Mouse (Mus musculus) cerebellum, adult 11 months (tissue): ENCODE results near the gene Prpf8.

Experiments
- DNase-seq: peaks from one replicate; pipeline ENCODE4 v3.0.0; 2022

Prpf8 gene

DNA sequence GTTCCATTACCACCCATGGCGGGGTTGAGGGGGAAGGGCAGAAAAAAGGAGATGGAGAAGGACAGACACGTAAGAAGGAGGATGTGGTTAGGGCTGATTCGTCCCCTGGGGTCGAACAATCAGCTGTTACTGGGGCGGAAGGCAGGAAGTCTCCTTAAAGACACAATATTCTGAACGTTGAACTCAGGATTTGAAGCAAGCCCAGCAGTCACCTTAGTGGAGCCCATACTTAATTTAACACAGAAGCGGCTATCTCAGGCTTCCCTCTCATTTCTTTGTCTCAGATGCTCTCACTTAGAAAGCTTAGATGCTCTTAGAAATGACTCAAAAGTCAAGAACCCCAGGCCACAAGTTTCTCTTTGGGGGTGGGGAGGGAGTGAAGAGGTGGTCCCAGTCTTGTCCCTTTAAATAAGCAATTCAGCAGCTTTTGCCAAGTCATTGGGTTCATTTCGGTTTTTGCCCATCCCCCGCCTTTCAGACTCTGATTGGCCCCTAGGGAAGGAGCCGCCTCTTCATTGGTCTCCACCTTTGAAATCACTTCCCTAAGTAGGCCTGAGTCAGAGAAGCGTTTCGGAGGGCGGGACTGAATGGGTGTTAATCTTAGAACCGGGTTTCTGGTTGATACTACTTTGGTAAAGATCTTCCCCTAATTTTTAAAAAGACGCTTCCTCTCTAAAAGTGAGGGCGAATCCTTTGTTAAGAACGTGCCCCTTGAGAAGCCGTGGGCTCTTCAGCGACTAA is 26.3 kb upstream of the Prpf8 start:
- peak; percentile 86 for DNase-seq

DNA sequence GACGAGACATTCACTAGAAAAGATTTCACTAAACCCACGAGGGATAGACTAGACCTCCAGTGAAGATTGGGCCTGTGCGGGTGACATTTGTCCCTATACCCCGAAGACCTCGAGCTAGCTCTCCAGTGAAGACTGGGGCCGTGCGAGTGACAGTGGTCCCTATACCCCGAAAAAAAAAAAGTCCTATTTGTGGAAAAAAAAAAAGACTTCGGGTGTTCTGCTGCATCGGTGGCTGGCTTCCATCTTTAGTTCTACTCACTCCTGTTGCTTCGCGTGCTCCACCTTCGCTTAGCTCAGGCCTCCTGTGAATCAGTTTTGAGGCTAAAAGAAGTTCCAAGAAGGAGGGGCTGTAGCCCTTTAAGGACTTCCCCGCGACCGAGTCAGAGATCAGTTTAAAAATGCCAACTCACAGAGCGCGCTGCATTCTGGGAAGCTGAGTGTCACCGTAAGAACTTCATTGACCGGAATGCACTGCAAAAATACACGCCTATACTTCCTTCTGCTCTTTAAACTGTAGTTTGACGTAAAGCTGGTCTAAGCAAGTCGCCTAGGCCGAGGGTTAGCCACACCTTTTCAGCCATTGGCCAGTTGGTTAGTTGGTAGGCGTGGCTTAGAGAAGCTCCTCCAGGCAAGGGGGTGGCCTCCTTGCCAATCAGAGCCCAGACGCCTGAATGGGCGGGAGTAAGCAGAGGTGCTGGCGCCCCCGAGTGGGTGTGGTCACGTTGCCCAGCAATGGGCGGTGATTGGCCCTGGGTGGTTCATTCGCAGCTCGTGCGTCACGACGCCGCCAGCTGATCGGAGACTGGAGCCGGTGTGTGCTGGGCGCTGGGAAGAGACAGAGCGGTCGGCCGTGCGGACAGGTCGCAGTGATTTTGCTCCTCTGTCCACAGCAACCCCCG is 25.5 kb upstream of the Prpf8 start, which contains the start of gene Tlcd2:
Gene Tlcd2 (plus strand): TSS at position 872 of the 899 bp plus-strand sequence.
- DNase-seq: peak; percentile 100

DNA sequence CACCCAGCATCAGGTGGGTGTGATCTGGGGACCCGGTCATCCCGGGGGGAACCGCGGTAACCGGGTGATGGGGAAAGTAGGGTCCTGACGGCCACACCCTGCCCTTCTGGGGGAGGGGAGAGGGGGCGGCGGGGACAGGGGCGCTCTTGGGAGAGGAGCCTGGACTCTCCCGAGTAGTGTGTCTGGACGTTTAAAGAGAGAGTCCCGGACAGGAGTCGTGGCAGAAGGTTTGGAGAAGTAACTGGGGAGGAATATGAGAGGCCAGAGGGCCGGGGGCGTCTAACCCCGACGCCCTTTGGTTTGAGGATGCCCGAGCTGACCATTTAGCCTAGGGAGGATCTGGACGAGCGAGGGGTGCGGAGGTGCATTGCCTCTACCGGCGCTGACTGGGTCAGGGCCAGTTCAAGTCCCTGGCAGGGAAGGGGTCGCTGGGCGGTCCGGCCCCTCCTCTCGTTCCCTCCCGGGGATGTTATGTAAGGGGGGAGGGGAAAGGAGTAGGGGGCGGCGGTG is 24.8 kb upstream of the Prpf8 start:
- DNase-seq: no peak

DNA sequence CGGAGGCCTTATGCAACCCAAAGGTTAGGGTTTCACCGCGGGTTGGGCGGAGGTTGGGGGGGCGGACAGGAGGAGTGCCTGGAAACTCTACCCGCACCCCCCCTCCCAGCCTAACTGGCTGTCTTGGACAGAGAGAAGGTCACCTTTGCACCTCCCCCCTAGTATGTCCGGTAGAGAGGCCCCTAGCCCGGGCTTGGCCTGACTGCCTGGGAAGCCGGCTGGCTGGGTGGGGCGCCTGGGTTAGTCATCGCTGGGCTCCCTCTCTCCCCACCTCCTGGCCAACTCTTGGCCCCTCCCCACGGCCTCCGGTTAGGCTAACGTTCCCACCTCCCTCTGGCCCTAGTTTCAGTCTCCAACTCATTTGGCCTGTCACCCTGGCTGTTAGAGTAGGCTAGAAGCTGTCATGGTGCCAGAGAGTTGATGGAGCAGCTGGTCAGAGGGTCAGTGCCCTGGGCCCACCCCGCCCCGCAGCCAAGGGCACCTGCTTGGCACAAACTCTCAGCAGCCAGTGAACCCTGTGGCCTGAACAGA is 24.3 kb upstream of the Prpf8 start:
- DNase-seq: peak; percentile 66

DNA sequence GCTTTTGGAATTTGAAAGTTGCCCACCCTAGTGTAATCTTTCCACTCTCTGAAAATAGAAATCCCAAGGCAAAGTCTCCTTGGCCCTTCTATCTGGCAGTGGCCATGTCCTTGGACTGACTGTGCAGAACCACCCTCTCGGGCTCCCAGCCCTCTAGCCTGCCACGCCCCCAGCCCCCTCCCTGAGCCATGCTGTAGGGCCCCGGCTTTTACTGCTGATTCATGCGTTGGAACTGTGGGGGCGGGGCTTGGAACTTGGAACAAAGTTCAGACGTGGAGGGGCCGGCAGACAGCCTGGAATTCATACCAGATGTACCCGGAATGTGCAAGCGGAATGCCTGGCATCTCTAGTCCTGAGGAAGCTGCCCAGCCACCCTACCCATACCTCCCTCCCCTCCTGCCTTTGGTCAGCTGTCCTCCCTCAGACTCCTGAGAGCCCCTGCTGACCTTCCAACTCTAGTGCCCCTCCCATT is 23.7 kb upstream of the Prpf8 start:
- peak; percentile 60 for DNase-seq

DNA sequence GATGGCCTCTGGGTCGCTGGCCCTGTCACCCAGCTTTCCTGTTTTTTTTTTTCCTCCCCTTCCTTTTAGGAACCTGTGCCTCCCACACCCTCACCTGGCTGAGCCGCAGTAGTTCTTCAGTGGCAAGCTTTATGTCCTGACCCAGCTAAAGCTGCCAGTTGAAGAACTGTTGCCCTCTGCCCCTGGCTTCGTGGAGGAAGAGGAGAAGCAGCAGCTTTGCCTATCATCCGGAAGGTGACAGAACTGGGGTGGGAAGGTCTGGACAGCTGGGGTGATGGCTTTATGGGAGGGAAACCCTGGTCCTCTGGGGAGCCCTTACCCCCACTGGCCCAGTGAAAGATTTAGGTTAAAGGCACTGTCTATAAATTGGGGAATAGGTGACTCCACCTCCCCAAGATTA is 23.0 kb upstream of the Prpf8 start:
- DNase-seq: no peak

DNA sequence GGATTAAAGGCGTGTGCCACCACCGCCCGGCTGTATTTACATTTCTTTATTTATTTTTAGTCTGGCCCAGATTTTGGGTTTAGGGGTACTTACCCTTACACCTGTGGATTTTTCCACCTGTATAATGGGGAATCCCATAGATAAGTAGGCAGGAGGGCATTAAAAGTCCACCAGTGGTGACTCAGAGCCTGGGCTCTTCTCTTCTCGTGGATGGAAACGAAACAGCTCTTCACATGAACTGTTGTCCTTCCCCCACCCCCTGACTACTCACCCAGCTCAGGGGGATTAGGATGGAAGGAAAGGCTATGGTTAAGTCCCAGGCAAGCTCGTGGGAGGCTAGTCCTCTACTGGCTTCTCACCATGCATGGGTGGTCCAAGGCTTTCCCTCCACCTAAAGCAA is 22.2 kb upstream of the Prpf8 start:
- no peak for DNase-seq

DNA sequence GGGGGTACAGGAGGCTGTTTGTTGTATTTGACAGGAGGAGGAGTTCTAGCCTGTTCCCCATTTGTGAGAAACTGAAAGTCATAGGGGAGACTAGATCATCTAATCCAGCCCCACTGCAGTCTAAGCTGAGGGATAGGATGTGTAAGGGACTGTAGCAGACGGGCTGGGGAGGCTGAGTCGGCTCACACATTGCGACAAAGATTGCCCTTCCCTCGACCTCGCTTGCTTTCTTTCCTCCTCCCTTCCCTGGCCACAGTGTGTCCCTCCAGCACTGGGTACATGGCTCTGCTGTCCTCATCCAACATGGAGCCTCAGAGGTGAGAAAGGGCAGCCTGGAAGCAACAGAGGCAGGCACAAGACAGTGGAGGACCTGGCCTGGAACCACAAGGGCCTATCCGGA is 21.6 kb upstream of the Prpf8 start:
- DNase-seq: no peak

DNA sequence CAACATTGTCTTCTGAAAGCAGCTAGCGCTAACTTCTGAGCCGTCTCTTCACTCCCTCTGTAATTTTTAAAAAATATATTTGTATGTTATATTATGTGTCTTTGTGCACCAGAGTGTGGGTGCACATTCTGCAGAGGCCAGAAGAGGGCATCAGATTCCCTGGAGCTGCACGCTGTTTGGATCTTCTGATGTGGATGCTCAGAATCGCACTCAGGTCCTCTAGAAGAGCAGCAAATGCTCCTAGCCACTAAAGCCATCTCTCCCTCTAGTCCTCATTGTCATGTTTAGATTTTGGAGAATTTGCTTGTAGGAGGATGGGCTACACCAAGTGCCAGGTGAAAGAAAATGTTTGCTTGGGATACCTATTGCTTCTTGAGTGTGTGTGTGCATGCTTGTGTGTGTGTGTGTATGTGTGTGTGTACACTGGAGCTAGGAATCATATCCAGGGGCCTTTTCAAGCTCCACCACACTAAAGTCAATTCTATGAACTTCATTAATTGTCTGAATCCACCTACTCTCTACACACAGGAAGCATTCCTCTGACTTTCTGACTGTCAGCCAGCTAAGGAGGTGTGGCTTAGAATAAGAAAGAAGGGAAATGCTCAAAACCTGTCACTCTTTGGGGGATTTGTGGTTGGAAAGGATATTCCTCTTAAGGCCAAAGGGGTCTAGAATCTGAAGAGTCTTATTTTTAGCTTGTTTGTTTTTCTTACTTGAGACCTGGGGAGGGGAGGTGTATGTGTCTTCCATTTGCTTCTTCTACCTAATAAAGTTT is 19.7 kb upstream of the Prpf8 start:
- DNase-seq: no peak

DNA sequence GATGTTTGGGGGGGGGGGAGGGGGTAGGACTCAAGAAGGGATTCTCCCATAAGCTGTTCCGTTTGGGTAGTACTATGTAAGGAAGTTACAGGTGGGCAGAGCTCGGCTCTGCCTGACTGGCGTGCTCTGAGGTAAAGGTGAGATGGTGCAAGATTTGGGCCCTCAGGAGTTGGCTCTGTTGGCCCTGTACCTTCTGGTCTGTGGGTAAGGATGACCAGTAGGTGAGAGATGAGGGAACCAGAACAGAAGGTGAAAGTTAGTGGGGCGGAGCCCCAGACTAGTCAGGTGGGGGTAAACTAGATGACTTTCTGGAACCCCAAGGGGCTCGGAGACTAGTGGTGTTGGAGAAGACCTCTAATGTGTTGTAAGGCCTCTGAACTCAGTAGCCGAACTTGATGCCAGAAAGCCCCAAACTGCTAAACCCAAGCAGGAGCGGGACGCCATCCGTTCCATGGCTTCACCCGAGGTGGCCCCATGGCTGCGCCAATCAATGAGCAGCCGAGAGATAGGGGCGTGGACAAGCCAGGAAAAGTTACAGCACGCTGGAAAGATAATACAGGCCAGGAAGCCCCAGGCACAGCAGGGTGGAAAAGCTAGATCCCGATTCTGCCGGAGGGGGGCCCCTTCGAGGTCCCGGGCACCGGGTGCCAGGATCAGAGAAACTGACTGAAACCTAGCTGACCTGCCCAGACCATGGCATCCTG is 19.0 kb upstream of the Prpf8 start:
- no peak for DNase-seq

DNA sequence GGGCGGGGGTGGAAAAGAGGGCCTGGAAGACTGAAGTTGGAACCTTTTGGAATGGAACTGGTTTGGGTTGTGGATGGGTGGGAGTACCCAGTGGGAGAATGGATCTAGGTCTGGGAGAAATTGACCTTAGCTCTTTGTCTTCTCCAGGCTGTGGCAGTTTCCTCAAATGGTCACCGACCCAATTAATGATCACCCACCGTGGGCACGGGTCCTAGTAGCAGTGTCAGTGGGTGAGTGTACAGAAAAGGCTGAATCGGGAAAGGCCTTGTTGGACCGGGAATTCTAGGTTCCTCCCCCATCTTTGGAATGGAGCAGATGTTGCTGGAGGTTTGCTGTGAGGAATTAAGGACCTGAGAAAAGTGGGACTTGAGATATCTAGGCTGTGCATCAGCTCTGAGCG is 18.2 kb upstream of the Prpf8 start:
- DNase-seq: no peak

DNA sequence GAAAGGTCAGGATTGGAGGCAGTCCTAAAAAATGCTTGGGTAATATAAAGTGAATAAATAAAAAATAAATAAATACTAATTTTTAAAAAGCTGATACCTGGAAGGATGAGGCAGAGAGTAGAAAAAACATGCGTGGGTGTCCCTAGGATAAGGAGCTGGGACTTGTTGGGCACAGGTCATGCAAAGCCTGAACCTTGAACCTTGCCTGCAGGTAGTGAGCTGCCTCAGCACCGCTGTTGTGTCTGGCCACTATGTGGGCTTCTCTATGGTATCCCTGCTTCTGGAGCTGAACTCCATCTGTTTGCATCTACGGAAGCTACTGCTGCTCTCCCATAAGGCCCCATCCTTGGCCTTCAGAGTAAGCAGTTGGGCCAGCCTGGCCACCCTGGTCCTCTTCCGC is 17.4 kb upstream of the Prpf8 start:
- no peak for DNase-seq

DNA sequence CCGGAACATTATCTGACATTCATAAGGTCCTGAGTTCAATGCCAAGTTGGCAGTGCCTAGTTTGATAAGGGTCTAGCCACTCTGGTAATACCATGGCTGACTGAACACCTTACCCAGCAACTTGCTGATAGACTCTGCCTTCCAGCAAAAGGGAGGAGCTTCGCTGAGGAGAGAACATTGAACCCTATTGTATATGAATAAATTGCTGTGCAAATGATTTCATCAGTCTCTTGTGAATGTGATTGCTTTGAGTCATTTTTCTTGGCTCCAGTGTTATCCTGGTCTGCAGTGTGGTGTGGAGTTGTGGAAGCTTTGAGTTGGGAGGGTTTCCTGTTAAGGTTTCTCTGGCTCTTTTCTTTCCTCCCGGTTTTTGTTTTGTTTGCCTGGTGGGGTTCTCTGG is 15.9 kb upstream of the Prpf8 start:
- no peak for DNase-seq

DNA sequence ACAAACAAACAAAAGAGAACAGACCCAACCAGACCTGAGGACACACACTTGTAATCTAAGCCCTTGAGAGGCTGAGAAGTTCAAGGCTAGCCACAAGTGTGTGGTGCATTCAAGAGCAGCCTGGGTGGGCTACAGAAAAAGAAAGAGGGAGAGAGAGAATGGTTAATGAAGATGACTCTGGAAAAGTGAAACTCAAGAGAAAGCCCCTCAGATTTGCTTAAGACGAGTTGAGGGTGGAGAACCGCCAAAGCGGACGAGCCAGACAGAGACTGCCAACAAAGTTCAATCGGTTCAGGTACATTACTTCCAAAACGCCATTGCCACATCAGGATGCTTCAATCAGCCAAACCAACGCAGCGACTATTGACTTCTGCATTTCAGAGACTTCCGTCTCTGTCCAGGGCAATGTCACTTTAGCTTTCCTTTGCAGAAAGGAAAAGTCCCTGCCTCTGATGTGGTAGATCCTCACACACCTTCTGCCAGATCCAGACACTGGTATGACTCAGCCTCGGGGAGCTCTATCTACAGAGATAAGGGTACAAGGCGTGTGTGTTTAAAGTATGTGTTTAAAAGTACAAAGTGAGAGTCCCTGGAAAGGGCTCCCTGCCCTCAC is 14.0 kb upstream of the Prpf8 start:
- DNase-seq: no peak

DNA sequence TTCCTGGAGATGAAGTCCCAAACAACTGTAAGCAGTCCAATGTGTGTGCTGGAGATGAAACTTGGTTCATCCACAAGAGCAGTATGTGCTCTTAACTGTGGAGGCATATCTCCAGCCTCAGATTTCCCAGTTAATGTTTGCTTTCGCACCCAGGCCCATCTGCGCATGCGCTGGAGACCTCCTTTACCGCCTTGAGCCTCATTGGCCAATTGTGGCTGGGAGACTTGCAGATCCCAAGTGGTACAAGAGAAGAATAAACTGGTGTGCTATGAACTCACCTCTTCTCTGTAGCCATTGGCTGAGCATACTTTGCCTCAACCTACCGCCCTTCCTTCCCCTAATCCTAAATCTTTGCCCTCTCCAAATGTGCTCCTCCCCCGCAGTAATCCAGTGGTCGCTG is 13.2 kb upstream of the Prpf8 start:
- DNase-seq: no peak

DNA sequence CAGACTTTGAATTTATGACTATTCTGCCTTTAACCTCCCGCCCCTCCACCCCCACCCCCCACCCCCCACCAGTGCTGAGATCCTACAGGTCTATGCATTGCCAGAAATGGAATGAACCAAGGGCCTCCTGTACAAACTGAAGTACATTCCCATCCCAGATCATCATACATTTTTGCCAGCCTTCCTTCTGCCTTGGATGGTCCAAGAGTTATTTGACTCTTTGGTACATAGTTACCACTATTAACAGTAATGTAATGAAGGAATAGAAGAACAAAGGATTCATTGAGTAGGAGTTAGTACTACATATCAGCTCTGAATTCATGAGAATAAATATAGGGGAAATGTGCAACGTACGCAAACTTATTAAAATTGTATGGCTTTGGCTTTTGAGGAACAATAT is 424 bp upstream of the Prpf8 start:
- DNase-seq: no peak

DNA sequence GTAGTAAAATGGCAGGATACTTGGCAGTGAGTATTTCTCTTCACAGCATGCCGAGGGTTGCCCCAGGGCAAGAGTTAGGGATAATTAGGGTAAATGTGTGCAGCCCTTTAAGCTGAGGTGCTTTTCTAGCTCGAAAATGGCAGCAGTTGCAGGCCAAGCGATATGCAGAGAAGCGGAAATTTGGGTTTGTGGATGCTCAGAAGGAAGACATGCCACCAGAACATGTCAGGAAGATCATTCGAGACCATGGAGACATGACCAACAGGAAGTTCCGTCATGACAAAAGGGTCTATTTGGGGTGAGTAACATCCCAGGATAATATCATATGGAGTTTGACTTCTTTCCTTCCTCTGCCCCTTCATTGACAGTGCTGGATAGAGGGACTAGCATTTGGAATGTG is 880 bp downstream of the Prpf8 start:
- no peak for DNase-seq

DNA sequence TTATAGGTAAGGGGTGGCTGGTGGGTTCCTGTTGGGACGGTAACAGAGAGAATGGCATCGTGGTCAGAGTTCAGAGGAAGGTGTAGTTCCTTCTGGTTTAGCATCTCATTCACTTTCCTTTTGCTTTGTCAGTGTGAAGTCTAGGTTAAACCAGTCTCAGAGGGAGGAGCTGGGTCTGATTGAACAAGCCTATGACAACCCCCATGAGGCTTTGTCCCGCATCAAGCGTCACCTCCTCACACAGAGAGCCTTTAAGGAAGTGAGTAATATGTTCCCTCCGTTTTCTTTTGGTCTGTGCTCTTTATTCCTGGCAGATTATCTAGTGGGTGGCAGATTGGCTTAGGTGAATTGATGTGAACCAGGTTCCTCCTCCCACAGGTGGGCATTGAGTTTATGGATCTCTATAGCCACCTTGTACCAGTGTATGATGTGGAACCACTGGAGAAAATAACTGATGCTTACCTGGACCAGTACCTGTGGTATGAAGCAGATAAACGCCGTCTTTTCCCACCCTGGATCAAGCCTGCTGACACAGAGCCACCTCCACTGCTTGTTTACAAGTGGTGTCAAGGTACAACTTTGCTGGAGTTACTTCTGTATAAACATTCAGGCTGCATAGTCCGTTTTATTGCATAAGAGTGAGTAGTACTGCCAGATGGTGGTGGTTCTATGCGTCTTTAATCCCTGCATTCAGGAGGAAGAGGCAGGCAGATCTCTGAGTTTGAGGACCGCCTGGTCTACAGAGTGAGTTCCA is 7.9 kb downstream of the Prpf8 start:
- DNase-seq: no peak

DNA sequence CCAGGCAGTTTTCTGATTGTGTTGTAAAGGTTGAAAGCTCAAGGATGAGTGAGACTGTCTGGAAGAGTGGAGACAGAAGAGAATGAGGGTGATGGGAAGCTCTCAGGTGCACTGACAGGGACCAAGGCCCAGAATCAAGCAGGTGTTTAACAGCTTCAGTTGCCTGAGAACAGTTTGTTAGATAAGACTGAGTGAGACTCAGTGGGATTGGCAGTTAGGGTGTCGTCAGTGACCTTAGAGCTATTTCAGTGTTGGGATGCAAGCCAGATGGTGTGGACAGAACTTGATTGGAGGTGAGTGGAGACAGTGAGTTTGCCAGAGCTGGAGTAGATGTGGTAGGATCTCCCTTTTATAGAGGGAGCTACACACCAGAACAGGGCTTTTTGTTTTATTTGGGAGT is 11.5 kb downstream of the Prpf8 start:
- no peak for DNase-seq

DNA sequence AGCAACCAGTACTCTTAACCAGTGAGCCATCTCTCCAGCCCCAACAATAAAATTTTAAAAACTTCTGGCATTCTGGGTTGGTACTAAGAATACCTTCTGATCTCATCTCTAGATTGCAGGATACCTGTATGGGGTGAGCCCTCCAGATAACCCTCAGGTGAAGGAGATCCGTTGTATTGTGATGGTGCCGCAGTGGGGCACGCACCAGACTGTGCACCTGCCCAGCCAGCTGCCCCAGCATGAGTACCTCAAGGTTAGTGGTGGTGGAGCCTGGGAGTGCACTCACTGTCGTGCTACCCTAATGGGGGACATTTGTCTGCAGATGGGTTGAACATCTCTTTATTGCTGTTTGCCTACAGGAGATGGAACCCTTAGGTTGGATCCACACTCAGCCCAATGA is 21.5 kb downstream of the Prpf8 start:
- DNase-seq: no peak

DNA sequence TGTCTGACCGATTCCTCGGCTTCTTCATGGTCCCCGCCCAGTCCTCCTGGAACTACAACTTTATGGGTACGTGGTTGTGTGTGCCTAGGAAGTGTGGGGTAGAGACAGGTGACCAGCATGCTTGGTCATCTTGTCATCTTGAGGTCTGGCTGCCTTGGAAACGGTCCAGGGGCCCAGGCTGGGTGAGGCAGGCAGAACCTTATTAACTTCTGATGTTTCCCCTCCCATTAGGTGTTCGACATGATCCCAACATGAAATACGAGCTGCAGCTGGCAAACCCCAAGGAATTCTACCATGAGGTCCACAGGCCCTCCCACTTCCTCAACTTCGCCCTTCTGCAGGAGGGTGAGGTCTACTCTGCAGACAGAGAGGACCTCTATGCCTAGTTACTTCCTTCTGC is 22.3 kb downstream of the Prpf8 start:
- DNase-seq: no peak
